Mouse (Mus musculus): ENCODE data around the gene Swsap1.

Gene Swsap1

GRCm38 (mm10) chr9:21962416-21963059 is 7.0 kb downstream of the Swsap1 start:
- DNase-seq (ENCODE audit: low read depth in 2 of 2, low spot score in 2 of 2): peak; percentile 37 to 53

GRCm38 (mm10) chr9:21963417-21963816 is 7.9 kb downstream of the Swsap1 start, which contains the start of gene Epor:
TSS of gene Epor (minus strand) at chr9:21963506.
- no peak for DNase-seq (ENCODE audit: low read depth in 2 of 2, low spot score in 2 of 2)

GRCm38 (mm10) chr9:21968883-21969282 is 13.3 kb downstream of the Swsap1 start:
- DNase-seq (ENCODE audit: low read depth in 2 of 2, low spot score in 2 of 2): no peak

- DNase-seq (ENCODE audit: low read depth in 2 of 2, low spot score in 2 of 2): no peak
Measured at GRCm38 (mm10) chr9:21969304-21969703, 13.7 kb downstream of the Swsap1 start.

- DNase-seq (ENCODE audit: low read depth in 2 of 2, low spot score in 2 of 2): no peak
Measured at GRCm38 (mm10) chr9:21976626-21977175, 21.1 kb downstream of the Swsap1 start.

GRCm38 (mm10) chr9:21977331-21977730 is 21.8 kb downstream of the Swsap1 start:
- no peak for DNase-seq (ENCODE audit: low read depth in 2 of 2, low spot score in 2 of 2)

- peak; percentile 53 to 58 for DNase-seq (ENCODE audit: low read depth in 2 of 2, low spot score in 2 of 2)
Measured at GRCm38 (mm10) chr9:21977972-21978371, 22.4 kb downstream of the Swsap1 start.

- DNase-seq (ENCODE audit: low read depth in 2 of 2, low spot score in 2 of 2): no peak
Measured at GRCm38 (mm10) chr9:21978398-21979128, 23.0 kb downstream of the Swsap1 start.

GRCm38 (mm10) chr9:21983911-21984310 is 28.4 kb downstream of the Swsap1 start:
- no peak for DNase-seq (ENCODE audit: low read depth in 2 of 2, low spot score in 2 of 2)

- no peak for DNase-seq (ENCODE audit: low read depth in 2 of 2, low spot score in 2 of 2)
Measured at GRCm38 (mm10) chr9:21987592-21988342, 32.2 kb downstream of the Swsap1 start.

- no peak for DNase-seq (ENCODE audit: low read depth in 2 of 2, low spot score in 2 of 2)
Measured at GRCm38 (mm10) chr9:21988421-21989101, 33.0 kb downstream of the Swsap1 start.

GRCm38 (mm10) chr9:21989230-21990110 is 33.9 kb downstream of the Swsap1 start, which contains the start of gene Rgl3:
TSS of gene Rgl3 (minus strand) at chr9:21989446.
- DNase-seq (ENCODE audit: low read depth in 2 of 2, low spot score in 2 of 2): no peak

- no peak for DNase-seq (ENCODE audit: low read depth in 2 of 2, low spot score in 2 of 2)
Measured at GRCm38 (mm10) chr9:21992227-21992626, 36.7 kb downstream of the Swsap1 start.

- no peak for DNase-seq (ENCODE audit: low read depth in 2 of 2, low spot score in 2 of 2)
Measured at GRCm38 (mm10) chr9:21996178-21996867, 40.8 kb downstream of the Swsap1 start.

- no peak for DNase-seq (ENCODE audit: low read depth in 2 of 2, low spot score in 2 of 2)
Measured at GRCm38 (mm10) chr9:22000296-22000695, 44.7 kb downstream of the Swsap1 start.

GRCm38 (mm10) chr9:22001633-22002032 is 46.1 kb downstream of the Swsap1 start:
- no peak for DNase-seq (ENCODE audit: low read depth in 2 of 2, low spot score in 2 of 2)

- DNase-seq (ENCODE audit: low read depth in 2 of 2, low spot score in 2 of 2): peak; percentile 96 to 97
Measured at GRCm38 (mm10) chr9:22002194-22003162, 46.9 kb downstream of the Swsap1 start, which contains the start of the genes Ccdc151 and Prkcsh. TSS of gene Ccdc151 (minus strand) at chr9:22002634. TSS of gene Prkcsh (plus strand) at chr9:22002806.

GRCm38 (mm10) chr9:22003163-22003554 is 47.6 kb downstream of the Swsap1 start:
- no peak for DNase-seq (ENCODE audit: low read depth in 2 of 2, low spot score in 2 of 2)

Data from CD8-positive naive resting alpha-beta T cell, adult 2 months (primary cell).